Mouse (Mus musculus) layer of hippocampus, postnatal 25 days (tissue): ENCODE data around the gene Atxn2l. TPM values are rescaled to one million over a fixed set of nuclear protein-coding genes. Genes with fewer than 3 reads are reported as not detected.

Experiments
- total RNA-seq, 2 experiments: library from RNA; stranded (reverse); gene quantifications; 2 replicates each; pipeline ENCODE4 v1.2.3; 2021

The Atxn2l gene
- total RNA-seq, 2 experiments from 2014 or later = 101 to 134 TPM

Other genes with a start within 250 kb of the Atxn2l start
- 10 to 100 TPM; 98.2 to 99.0 TPM for gene Sbk1, start 230.8 kb downstream of the Atxn2l start, total RNA-seq
- gene Lat, start 133.9 kb downstream of the Atxn2l start, total RNA-seq = 1 to 10 TPM; 1.1 to 1.3 TPM
- gene Spns1, start 126.0 kb downstream of the Atxn2l start, total RNA-seq = 10 to 100 TPM; 87.5 to 89.6 TPM
- gene Nfatc2ip, start 106.7 kb downstream of the Atxn2l start, total RNA-seq = 1 to 10 TPM; 5.8 to 8.4 TPM
- not detected for gene Cd19, start 88.5 kb downstream of the Atxn2l start, total RNA-seq
- gene Rabep2, start 74.7 kb downstream of the Atxn2l start, total RNA-seq = 10 to 100 TPM in 1 of 2 experiments, 1 to 10 TPM in 1; 9.8 to 13.5 TPM
- gene Atp2a1, start 40.3 kb downstream of the Atxn2l start, total RNA-seq = 1 to 10 TPM in 1 of 2 experiments, under 1 TPM in 1; 0.76 to 1.0 TPM
- gene Sh2b1, start 28.0 kb downstream of the Atxn2l start, total RNA-seq = 10 to 100 TPM; 70.8 to 73.1 TPM
- 10 to 100 TPM; 77.2 to 78.8 TPM for gene Tufm, start 16.1 kb downstream of the Atxn2l start, total RNA-seq
- gene Eif3c, start 63.0 kb upstream of the Atxn2l start, total RNA-seq = 100 to 1,000 TPM; 184 to 193 TPM
- 1 to 10 TPM in 1 of 2 experiments, under 1 TPM in 1; 0.28 to 1.1 TPM for gene Apobr, start 81.5 kb upstream of the Atxn2l start, total RNA-seq
- 10 to 100 TPM; 30.3 to 37.4 TPM for gene Cln3, start 82.4 kb upstream of the Atxn2l start, total RNA-seq
- not detected for gene Il27, start 91.5 kb upstream of the Atxn2l start, total RNA-seq
- gene Nupr1, start 127.4 kb upstream of the Atxn2l start, total RNA-seq = 1 to 10 TPM; 5.8 to 8.6 TPM
- 10 to 100 TPM; 30.5 to 35.1 TPM for gene Sgf29, start 145.9 kb upstream of the Atxn2l start, total RNA-seq
- 10 to 100 TPM in 1 of 2 experiments, 1 to 10 TPM in 1; 9.5 to 11.1 TPM for gene Sult1a1, start 173.0 kb upstream of the Atxn2l start, total RNA-seq
- 100 to 1,000 TPM; 104 to 112 TPM for gene Bola2, start 192.0 kb upstream of the Atxn2l start, total RNA-seq
- 10 to 100 TPM; 16.4 to 19.4 TPM for gene Slx1b, start 192.3 kb upstream of the Atxn2l start, total RNA-seq
- gene Coro1a, start 204.3 kb upstream of the Atxn2l start, total RNA-seq = 100 to 1,000 TPM; 129 to 139 TPM